Mouse (Mus musculus) macrophage (primary cell): ENCODE results near the gene Gm10803. TPM values are rescaled to one million over a fixed set of nuclear protein-coding genes. Genes with fewer than 3 reads are reported as not detected.
A peak's percentile ranks its signal among the peaks of the same experiment; 100 is the strongest.

Experiments used
- H3K27ac ChIP-seq: fragments of 350-480 bp; formaldehyde crosslinking; 2 replicates; pipeline ENCODE4 v1.9.0; 2021
- H3K36me3 ChIP-seq: fragments of 350-480 bp; formaldehyde crosslinking; 2 replicates; pipeline ENCODE4 v1.9.0; 2021; ENCODE audit errors: inconsistent target
- H3K4me3 ChIP-seq: fragments of 350-480 bp; formaldehyde crosslinking; 2 replicates; pipeline ENCODE4 v1.9.0; 2021; ENCODE audit errors: inconsistent target
- H3K79me2 ChIP-seq: fragments of 350-480 bp; formaldehyde crosslinking; 2 replicates; pipeline ENCODE4 v1.9.0; 2021; ENCODE audit errors: inconsistent target
- WGBS: methylation state at CpG from one replicate; pipeline ENCODE4 v1.1.7; 2026; ENCODE audit warnings: inconsistent platforms; ENCODE audit not compliant: missing documents; 5-methylcytosine and 5-hydroxymethylcytosine counted together
- polyA plus RNA-seq: library from polyadenylated mRNA; stranded (reverse); fragments of 250-400 nt; gene quantifications from 3 replicates; pipeline ENCODE4 v1.2.4, GENCODE M21; 2018; ENCODE audit warnings: inconsistent platforms

Gm10803 gene
- polyA plus RNA-seq, 1 experiment from 2014 or later: not detected

DNA sequence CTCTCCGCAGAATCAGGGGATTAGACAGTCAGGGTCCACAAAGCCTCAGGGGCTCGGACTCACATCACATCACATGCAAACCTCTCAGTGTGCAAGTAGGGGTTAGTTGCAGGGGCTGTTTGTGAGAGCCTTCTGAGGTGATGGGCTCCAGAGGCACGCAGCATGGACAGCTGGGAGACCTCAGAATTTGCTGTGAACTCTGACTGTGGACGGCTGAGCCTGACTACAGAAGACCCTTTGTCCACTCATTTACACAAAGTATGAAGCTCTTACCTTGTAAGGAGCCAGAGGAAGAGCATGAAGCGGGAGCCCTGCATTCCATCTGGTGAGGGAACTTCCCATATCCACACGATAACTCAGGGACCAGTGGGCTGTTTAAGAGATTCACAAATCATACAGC is 5.3 kb downstream of the Gm10803 start:
- no peaks in the 10 kb centered on the region for H3K36me3 ChIP-seq
- no peaks in the 10 kb centered on the region for H3K79me2 ChIP-seq
- H3K27ac ChIP-seq: no peak overlapping the region
- H3K4me3 ChIP-seq: no peak overlapping the region
- 88% methylated on average over 6 of the region's 6 CpGs for WGBS

DNA sequence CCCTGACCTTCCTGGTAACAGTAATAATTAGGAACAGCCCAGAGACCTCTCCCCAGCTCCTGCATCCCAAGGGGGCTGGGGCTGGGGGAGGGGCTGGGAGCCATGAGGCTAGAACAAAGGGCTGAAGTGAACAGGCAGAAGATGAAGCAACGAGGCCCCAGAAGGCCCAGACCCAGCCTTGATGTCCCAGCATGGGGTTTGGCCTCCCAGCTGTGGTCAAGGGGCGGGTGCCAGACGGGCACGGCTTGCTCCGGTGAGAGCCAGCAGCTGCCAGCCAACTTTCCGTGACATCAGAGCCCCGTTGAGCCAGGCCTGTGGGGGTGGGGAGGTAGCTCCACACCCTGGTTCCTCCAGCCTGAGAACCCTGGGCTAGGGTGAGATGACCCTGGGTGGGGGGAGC is 7.3 kb downstream of the Gm10803 start:
- Histone ChIP-seq H3K36me3 (no peaks in the 10 kb centered on the region), H3K27ac (no peak overlapping the region), H3K79me2 (no peaks in the 10 kb centered on the region), H3K4me3 (no peak overlapping the region)
- 54% methylated on average over 7 of the region's 7 CpGs for WGBS

DNA sequence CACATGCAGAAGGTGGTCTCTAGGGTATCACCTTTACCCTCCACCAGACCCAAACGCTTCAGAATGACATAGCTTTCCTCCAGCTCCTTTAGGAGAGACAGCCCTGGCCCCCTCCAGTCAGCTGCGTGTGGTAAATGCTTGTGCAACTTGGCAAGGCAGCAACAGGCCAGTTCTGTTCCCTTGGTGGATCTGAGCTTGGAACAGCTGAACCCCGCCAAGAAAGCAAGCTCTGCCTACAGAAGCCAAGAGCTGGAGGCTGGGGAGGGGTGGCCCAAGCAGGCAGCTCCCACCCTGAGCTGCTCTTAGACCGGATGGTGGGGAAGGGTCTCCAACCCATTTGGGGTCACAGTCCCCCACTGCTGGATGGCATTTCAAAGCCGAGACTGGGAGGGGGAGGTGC is 12.2 kb downstream of the Gm10803 start:
- no peak overlapping the region for H3K27ac ChIP-seq
- H3K4me3 ChIP-seq: no peak overlapping the region
- WGBS: 89% methylated on average over 5 of the region's 5 CpGs
- H3K36me3 ChIP-seq: no peaks in the 10 kb centered on the region
- H3K79me2 ChIP-seq: no peaks in the 10 kb centered on the region

DNA sequence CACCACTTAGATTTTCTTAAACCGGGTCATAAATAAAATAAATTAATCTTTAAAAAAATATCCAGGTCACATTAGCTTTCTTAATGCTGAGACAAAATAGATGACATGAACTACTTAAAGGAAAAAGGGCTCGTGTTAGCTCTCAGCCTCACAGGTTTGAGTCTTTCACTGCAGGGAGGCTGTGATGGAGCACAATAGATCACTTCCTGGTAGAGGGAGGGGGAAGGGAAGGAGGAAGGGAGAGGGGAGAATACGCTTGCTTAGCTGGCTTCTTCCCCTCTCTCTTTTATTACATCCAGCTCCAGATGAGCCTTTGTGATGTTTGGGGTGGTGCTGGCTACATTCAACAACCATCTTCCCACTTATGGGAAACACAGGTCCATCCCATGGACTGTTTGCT is 20.9 kb downstream of the Gm10803 start:
- Histone ChIP-seq H3K27ac (no peak overlapping the region), H3K4me3 (no peak overlapping the region), H3K79me2 (no peaks in the 10 kb centered on the region), H3K36me3 (no peaks in the 10 kb centered on the region)
- WGBS: 62% methylated on average over 3 of the region's 3 CpGs

DNA sequence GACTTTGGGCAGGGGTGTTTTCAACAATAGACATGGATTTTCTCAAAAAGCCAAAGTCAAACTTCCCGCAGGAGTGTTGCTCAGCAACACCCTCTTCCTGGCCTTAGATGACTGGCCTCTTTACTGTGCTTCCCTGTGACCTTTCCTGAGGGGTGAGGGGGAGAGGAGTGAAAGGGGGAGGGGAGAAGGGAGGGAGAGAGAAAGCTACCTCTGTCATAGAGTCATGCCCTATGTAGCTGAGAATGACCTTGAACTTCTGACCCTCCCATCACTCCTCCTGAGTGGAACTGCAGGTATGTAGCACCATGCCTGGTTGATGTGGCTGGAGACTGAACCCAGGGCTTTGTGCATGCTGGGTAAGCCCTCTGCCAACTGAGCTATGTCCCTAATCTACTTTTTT is 25.5 kb downstream of the Gm10803 start:
- H3K27ac ChIP-seq: no peak overlapping the region
- no peaks in the 10 kb centered on the region for H3K79me2 ChIP-seq
- 100% methylated on average over 1 of the region's 1 CpGs for WGBS
- H3K4me3 ChIP-seq: no peak overlapping the region
- no peaks in the 10 kb centered on the region for H3K36me3 ChIP-seq

DNA sequence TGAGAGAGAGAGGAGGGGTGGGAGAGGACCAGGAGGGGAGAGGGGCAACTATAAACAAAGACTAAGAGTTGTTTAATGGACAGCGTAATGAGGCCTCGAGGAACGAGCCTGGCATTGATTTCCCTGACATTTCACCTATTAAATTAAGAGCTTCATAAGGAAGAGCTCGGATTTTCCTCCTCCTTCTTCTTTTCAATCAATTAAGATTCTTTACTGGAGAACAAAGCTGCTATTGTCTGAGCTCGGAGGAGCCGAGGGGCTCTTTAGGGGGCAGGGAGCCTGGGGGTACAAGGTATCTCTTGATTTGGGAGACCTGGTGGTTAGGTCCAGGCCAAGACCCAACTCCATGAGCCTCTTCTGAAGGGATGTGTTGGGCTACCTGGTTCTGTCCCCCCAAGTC is 27.1 kb downstream of the Gm10803 start:
- no peak overlapping the region for H3K4me3 ChIP-seq
- no peak overlapping the region for H3K27ac ChIP-seq
- WGBS: 88% methylated on average over 6 of the region's 6 CpGs
- no peaks in the 10 kb centered on the region for H3K79me2 ChIP-seq
- no peaks in the 10 kb centered on the region for H3K36me3 ChIP-seq

DNA sequence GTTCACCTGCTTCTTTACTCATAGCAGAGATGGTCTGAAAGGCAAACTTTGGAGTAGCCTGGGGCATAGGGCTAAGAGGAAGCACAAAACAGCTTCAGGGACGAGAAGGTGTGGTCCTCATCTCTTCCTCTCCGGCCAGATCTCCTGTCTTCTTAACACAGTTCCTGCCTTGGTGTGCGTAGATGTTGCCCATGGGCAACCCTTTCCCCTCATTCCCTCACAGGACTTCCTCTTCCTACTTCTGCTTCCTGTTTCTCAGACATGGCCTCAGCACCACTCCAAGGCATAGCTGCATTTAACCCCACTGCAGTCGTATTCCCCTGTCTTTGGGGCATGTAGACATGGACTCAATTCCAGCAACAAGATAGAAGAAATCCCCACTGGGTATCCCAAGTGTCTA is 29.5 kb downstream of the Gm10803 start:
- Histone ChIP-seq H3K36me3 (no peaks in the 10 kb centered on the region), H3K27ac (no peak overlapping the region), H3K79me2 (no peaks in the 10 kb centered on the region), H3K4me3 (no peak overlapping the region)
- WGBS: 9% methylated on average over 4 of the region's 4 CpGs

DNA sequence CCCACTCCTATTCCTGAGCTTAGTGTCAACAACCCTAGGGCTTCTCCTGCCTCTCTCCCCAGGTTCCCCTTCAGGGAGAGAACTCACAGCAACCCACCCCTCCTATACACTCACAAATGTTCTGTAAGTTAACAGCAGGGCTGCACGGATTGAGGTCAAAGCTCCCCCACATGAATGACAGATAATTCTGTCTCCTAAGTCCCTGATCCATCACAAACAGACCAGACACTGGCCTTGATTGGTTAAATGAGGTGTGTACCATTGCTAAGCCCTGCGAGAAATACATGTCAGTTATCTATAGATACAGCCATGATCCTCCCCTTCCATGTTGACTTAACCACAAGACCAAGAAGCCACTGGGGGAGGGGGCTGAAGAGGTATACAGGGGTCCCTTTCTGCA is 31.3 kb downstream of the Gm10803 start:
- 81% methylated on average over 2 of the region's 2 CpGs for WGBS
- Histone ChIP-seq H3K79me2 (no peaks in the 10 kb centered on the region), H3K36me3 (no peaks in the 10 kb centered on the region), H3K4me3 (no peak overlapping the region), H3K27ac (no peak overlapping the region)

DNA sequence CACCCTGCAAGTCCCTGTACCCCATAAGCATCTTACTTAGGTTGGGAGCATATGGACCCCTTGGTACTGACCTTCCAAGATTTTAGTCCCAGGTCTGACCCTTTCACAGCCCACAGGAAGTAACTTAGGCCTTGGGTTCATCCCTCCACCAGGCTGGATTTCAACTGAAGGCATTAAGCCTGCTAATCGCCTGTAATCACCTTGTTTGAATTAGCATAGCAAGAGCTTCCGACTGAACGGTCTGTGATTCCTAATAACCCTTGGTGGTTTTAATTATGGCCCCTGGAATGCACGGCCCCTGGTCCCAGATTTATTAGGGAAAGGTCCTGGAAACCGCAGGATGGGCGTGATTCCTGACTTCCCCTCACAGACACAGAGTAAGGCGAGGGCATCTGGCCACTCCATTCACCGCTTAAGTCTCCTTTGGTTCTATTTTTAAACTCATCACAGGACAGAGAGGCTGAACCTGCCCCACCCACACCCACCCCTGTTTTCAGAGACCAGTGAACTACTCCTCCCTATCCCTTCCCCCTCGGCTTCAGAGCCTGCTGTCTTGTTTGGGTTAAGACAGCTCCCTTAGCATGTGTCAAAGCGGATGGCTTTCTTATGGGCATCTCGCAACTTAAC is 31.9 kb downstream of the Gm10803 start:
- H3K79me2 ChIP-seq: no peaks in the 10 kb centered on the region
- WGBS: 85% methylated on average over 11 of the region's 11 CpGs
- H3K27ac ChIP-seq: no peak overlapping the region
- no peaks in the 10 kb centered on the region for H3K36me3 ChIP-seq
- H3K4me3 ChIP-seq: no peak overlapping the region

DNA sequence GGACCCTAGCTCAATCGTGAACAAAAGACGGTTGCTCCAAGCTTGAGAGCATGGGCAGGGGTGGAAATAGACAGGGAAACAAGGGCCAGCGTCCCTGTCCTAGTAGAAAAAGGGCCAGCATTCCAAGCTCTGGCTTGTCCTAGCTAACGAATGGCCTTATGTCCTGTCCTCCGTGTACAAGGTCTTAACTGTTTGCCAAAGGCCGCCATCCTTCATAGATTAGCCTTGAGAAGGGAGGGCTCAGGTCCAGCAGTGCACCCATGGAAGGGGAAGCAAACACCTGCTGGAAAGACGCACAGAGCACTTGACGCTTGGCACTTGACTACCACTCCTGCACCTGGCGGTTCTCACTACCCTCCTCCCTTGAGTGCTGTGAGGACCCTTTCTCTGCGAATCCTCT is 32.8 kb downstream of the Gm10803 start:
- Histone ChIP-seq H3K4me3 (no peak overlapping the region), H3K36me3 (no peaks in the 10 kb centered on the region), H3K79me2 (no peaks in the 10 kb centered on the region), H3K27ac (no peak overlapping the region)
- 96% methylated on average over 10 of the region's 10 CpGs for WGBS

DNA sequence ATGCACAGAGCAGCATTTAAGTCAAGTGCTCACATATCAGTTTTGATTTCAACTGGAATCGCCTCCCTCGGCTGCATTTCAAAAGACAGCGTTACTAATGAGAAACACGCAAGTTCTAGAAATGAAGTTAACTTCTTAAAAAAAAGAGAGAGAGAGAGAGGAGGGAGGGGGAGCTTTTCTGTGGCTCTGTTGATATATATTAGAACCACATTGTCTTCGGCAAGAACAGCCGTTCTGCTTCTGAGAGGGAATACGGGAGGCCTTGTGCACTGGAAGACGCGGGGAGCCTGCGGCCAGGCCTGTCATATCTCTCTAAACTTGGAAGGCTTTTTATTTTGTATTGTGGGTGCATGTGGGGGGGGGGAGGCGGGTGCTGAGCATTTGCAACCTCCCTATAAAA is 36.8 kb downstream of the Gm10803 start:
- WGBS: 92% methylated on average over 9 of the region's 11 CpGs

DNA sequence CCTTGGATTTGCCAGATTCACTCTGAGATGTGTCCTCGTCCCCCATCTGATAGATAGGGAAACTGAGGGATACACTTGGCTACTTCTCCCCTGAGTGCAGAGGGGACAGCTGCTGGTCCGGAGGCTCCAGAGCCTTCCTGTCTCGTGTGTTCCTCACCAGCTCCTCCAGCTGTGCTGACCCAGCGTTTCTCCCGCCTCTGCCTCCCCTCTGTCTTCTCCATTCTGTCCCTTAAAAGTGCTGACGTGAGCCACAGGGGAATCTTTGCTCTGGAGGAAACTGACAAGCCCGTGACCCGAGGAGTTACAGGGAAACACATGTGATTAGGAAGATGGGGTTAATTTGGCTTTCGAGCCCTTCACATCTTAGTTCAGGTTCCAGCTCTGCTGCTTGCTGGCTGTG is 39.4 kb downstream of the Gm10803 start:
- H3K36me3 ChIP-seq: no peaks in the 10 kb centered on the region
- peak overlapping the region; percentile 19; the same call in 1 of the 2 replicates for H3K4me3 ChIP-seq
- 18% methylated on average over 9 of the region's 9 CpGs for WGBS
- peak overlapping the region; percentile 87 for H3K27ac ChIP-seq
- H3K79me2 ChIP-seq: no peaks in the 10 kb centered on the region

More for the DNA sequence above, 36.8 kb downstream of the Gm10803 start:
- Histone ChIP-seq H3K36me3 (no peaks in the 10 kb centered on the region), H3K27ac (no peak overlapping the region), H3K4me3 (no peak overlapping the region), H3K79me2 (no peaks in the 10 kb centered on the region)

DNA sequence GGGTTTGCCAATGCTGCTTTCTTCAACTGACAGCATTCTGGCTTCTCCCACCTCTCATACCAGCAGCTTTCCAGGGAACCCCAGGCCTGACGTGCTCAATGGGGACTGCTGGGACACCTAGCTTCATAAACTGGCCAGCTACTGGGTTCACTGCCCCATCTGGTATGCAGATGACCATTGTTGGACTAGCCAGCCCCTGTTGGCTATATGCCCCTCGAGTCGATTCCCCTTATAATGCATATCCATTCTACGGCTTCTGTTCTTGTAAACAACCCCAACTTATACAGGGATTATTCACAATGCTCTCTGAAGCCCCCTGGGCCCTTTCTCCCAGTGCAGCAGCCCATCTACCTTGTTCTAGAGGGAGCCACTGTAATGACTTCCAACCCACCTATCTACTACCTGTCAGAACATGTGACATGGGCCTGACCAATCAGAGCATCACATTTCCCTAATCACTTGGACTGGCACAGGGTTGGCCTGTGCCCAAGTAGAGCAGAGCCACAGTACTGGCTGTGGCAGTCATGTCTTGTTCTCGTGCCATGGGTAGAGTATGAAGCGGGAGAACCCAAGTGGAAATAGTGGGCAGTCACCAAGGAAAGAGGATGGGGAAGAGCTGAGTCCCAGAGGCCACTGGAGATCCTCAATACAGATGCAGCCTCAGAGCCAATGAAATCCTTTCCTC is 44.4 kb downstream of the Gm10803 start:
- WGBS: 80% methylated on average over 6 of the region's 6 CpGs
- Histone ChIP-seq H3K4me3 (no peak overlapping the region), H3K27ac (no peak overlapping the region), H3K79me2 (no peaks in the 10 kb centered on the region), H3K36me3 (no peaks in the 10 kb centered on the region)

DNA sequence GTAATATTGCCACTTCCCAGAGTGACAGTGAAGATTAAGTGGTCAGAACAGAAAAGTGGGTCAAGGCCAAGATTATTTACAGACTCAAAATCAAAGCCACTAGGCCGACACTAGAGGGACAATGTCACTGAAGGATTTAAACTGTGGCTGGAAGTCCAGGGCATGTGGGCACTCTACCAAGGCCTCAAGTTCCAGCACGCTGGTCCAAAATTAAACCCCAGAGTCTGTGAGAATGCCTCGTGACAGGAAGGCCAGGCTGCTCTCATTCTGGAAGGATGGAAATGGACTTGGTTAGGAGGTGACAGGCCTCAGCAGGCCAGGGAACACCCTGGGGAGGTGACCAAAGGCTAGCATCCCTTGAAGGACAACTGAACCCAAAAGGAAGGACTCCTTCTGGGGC is 48.4 kb downstream of the Gm10803 start:
- Histone ChIP-seq H3K4me3 (no peak overlapping the region), H3K36me3 (no peaks in the 10 kb centered on the region), H3K79me2 (no peaks in the 10 kb centered on the region), H3K27ac (no peak overlapping the region)
- 90% methylated on average over 3 of the region's 3 CpGs for WGBS

DNA sequence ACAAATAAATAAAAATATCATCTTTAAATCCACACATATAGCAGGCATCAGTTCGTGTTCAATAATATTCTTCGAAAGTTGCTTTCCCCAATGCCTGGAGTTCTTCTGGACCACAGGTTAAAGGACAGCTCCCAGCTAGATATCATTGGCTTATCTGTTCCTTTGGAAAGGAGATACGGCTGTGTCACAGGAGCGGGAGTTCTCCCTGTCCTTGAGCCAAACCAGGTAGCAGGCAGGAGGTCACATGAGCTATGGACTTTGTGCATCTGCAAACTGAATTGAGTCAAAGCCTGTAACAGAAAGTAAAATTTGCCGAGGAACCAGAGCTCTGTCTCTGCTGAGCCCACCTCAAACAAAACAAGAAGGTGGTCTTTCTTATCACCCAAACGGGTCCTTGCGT is 52.7 kb downstream of the Gm10803 start:
- H3K79me2 ChIP-seq: no peaks in the 10 kb centered on the region
- WGBS: 84% methylated on average over 7 of the region's 7 CpGs
- H3K36me3 ChIP-seq: no peaks in the 10 kb centered on the region
- H3K27ac ChIP-seq: no peak overlapping the region
- H3K4me3 ChIP-seq: no peak overlapping the region
